Mouse (Mus musculus) thymus, postnatal 14 days (tissue): ENCODE results near the gene Asprv1.

ENCODE experiments used
- DNase-seq: peaks from one replicate; pipeline ENCODE4 v3.0.0; 2021

Asprv1 gene

GRCm38 (mm10) chr6:86623201-86623600 is 4.8 kb upstream of the Asprv1 start:
- DNase-seq = no peak

- no peak for DNase-seq
Observed at GRCm38 (mm10) chr6:86624074-86625030, 3.6 kb upstream of the Asprv1 start.

GRCm38 (mm10) chr6:86630141-86630540 is 2.2 kb downstream of the Asprv1 start:
- no peak for DNase-seq

DNA sequence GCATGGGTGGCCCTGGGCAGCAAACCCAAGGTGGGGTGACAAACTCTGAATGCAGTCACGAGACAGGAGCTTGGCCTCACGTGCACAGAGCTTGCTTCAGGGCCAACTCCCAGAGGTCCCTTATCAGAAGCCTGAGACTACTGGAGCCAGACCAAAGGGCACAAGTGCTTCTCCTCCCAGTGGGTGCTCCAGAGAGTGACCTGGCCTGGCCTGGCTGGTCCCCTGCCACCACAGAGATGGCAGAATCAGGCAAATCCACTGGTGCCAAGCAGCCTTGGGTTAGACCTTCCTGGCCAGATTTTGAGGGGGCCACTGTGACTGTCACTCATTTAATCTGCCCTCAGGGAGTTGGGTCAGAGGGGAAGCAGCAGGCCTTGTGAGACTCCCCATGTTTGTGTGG is 8.5 kb downstream of the Asprv1 start:
- no peak for DNase-seq

DNA sequence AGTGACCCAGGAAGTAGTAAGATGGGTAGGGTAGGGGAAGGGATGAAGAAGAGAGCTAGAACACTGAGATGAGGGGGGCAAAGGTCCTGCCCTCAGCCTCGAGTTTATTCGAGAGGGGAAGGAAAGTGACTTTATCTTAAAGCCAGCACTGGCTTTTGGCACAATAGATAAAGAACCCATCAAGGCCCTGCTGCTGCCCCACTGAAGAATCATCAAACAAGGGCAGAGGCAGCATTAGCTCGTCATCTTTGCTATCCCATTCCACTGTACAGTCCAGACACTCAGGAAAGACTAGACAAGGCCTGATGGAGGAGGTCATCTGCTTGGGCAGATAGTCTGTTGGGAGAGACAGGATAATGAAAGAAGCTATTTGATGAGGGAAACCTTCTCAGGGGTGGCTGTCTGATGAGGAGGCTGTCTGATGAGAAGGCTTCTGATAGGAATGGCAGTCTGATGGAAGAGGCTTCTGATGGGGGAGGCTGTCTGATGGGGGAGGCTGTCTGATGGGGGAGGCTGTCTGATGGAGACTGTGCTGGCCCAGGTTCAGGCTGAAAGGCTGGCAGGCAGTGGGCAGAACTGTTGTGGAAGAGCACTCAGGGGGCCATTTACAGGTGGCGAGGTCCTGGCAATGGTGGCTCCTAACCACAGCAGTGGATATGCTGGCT is 9.3 kb downstream of the Asprv1 start:
- DNase-seq = no peak

GRCm38 (mm10) chr6:86637860-86638259 is 9.9 kb downstream of the Asprv1 start:
- no peak for DNase-seq

- DNase-seq = no peak
Observed at GRCm38 (mm10) chr6:86638434-86638833, 10.5 kb downstream of the Asprv1 start.

- DNase-seq = no peak
Observed at GRCm38 (mm10) chr6:86639180-86640160, 11.5 kb downstream of the Asprv1 start.

DNA sequence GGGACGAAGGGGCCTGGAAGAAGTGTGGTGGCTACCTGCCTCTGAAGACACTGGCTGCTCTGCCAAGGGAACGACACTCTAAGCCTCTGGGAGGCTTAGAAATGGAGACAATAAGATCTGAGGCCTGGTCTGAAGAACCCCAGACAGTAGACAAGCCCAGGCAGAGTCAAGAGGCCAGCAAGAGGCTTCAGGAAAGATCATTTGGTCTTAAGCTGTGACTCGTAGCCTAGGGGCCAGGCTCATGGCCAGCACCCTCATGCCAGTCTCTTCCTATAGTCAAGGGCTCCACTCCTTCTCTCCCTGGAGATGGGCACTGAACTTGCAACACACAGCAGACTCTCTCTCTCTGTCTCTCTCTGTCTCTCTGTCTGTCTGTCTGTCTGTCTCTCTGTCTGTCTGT is 12.2 kb downstream of the Asprv1 start:
- no peak for DNase-seq

GRCm38 (mm10) chr6:86640776-86641175 is 12.8 kb downstream of the Asprv1 start:
- no peak for DNase-seq

DNA sequence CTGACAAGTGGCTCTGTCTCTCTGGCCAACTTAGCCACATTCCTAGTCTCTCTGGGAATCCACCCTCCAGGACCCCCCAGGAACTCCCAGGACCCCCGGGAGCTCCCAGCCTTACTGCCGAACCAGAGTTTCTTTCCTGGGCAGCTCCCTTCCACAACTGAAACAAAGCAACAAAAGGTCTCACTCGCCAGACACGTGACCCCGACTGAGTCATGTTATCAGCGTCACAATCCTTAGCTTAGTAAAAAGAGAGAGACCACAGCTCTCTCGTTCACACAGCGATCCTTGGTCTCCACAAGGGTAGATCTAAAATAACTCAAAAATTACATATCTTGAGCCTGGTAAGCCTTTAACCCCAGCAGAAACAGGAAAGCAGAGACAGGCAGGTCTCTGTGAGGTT is 13.8 kb downstream of the Asprv1 start:
- DNase-seq = no peak

- DNase-seq = peak; percentile 22
Observed at GRCm38 (mm10) chr6:86644775-86645400, 16.9 kb downstream of the Asprv1 start.

DNA sequence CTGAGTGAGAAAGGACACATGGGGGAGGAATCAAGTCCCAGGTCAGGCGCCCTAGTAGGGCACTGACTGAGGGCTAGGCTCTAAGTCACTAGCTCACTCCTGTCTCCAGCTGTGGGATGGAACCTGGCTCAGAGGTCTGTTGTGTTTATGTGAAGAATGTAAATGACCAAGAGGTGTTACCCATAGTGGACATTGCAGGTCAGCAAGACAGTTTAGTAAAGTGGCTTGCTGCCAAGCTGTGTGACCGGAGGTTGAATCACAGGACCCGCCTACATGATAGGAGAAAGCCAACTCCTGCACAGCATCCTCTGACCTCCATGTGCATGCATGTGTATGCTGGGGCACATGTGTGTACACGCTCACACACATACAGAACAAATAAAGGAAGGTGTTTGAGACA is 17.6 kb downstream of the Asprv1 start:
- no peak for DNase-seq

GRCm38 (mm10) chr6:86646143-86646542 is 18.2 kb downstream of the Asprv1 start:
- DNase-seq = no peak

GRCm38 (mm10) chr6:86653026-86653425 is 25.1 kb downstream of the Asprv1 start:
- no peak for DNase-seq

GRCm38 (mm10) chr6:86654270-86654916 is 26.4 kb downstream of the Asprv1 start:
- DNase-seq = no peak

DNA sequence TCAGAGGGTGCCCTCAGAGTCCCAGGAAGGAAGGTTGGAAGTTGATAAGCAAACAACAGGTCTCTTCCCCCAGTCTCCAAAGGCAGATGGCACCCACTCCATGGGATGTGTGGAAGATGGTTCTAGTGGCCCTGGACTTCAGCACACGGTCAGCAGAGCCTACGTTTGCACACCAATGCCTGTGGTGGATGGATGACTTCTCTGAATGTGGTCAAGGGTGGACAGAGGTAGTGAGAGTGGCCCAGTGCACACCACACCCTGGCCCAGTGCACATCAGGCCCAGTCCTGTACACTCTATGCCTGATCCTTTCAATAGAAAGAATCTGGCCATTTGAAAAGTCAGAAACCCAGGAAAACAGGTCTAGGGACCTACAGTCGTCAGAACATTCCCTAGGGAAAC is 30.5 kb downstream of the Asprv1 start:
- DNase-seq = no peak

- no peak for DNase-seq
Observed at GRCm38 (mm10) chr6:86660161-86660877, 32.4 kb downstream of the Asprv1 start.

DNA sequence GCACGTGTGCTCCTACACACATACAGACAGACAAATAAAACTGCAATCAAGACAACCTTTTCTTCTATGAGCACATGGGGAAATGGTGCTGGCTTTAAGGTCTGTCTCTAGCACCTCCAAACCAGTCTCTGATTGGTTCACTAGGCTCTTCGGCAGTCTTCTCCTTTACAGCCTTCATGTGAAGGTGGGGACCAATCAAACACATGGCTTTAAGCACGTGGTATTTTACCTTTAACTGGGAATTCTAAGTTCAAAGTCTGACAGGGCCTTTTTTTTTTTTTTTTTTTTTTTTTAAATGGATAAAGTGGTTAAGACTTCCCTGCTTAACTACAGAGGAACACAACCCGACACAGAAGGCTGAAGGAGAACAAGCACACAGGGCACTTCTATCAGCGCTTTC is 37.1 kb downstream of the Asprv1 start:
- no peak for DNase-seq

GRCm38 (mm10) chr6:86665560-86666307 is 37.8 kb downstream of the Asprv1 start:
- DNase-seq = no peak
